Mouse (Mus musculus) lung, postnatal 10 days (tissue): ENCODE data around the gene Aff3.

Experiments
- DNase-seq: peaks from one replicate; pipeline ENCODE4 v3.0.0; 2021

Aff3 gene

DNA sequence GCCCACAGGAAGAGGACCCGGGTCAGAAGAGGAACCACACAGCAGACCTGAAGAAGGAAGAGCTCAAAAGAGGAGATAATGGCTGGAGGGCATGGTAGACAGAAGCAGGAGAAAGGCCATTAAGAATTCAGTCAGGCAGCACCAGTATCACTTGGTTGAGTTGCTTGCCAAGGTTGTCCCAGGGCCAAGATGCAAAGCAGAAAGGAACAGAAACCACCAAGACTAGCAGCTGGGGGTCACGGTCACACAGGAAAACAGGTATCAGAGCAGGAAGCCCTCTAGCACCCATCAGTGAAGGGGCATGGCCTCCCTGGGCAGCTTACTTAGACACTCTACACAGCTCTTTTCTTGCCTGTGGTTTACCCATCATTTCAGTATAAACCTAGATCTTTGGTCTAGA is 525.4 kb downstream of the Aff3 start:
- DNase-seq, result no peak

- DNase-seq, result peak; percentile 51
Measured at GRCm38 (mm10) chr1:38132942-38133341, 531.8 kb downstream of the Aff3 start.

DNA sequence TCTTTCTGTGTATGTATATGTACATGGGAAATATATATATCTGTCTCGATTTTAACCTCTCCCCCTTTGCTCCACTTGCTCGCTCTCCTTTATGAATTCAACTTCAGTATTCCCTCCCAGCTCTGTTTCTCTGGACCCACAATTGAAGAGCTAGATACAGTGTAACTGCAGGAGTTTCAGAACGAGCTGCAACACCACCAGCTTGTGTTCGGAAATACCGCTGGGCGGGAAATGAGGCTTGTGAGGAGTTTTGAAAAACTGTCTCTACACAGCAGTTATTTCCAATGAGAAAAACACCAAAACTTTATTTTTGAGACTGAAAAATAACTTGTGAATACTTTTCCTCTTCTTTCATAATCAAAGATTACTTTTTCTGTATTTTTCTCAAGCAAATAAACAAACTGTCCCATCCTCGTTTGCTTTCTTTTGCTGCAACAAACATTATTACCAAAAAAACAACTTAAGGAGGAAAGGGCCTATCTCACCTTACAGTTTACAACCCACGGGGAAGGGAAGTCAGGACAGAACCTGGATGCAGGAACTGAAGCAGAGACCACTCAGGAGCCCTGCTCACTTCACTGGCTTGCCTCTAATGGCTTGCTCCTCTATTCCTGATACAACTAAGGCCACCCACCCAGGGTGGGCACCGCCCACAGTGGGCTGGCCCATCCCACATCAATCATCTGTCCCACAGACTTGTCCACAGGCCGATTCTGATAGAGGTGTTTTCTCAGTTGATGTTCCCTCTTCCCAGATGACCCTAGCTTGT is 533.9 kb downstream of the Aff3 start:
- peak; percentile 39 for DNase-seq

- DNase-seq, result peak; percentile 93
Measured at GRCm38 (mm10) chr1:38129501-38130267, 535.1 kb downstream of the Aff3 start, which contains the start of gene Rev1. Gene Rev1, minus strand, starts transcription at chr1:38129801.

DNA sequence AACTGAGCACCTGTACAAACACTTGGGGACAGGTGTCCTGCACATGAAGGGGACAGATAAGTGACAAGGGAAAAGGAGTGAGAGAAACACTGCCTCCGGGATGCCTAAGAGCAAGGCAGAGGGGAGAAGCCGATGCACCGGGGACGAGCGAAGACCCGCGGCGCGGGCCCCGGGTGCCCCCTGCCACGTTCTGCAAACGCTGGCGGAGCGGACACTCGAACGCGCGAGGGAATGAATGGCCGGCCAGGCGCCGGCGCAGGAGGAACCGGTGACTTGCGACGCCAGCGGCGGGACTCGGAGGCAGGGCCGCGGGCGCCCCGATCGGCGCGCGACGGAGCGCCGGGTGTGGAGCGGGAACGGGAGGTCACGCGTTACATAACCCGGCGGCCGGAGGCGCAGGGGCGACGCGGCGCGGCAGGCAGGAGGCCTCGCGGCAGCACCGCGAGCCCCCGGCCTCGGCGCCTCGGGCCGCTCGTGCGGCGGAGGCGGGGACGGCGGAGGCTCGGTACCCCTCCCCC is 535.8 kb downstream of the Aff3 start:
- peak; percentile 59 for DNase-seq
